Mouse (Mus musculus): ENCODE results near the gene Hspa2. TPM values are rescaled to one million over a fixed set of nuclear protein-coding genes. Genes with fewer than 3 reads are reported as not detected.

Hspa2 gene
- 1.9 and 7.3 TPM in 2 replicates for total RNA-seq (2014; fragmentation: Nextera tagmentation)
- total RNA-seq (2017): 18.9 and 19.4 TPM in 2 replicates

GRCm38 (mm10) chr12:76403886-76404537 is at the start of gene Hspa2:
TSS of gene Hspa2 (plus strand) at chr12:76404176.
- ATAC-seq (replicated peaks; ENCODE audit: poor library complexity, severe bottlenecking): peak; percentile 86

- ATAC-seq (replicated peaks; ENCODE audit: poor library complexity, severe bottlenecking): no peak
Observed at GRCm38 (mm10) chr12:76360868-76361267, 43.1 kb upstream of the Hspa2 start.

- ATAC-seq (replicated peaks; ENCODE audit: poor library complexity, severe bottlenecking): peak; percentile 74
Observed at GRCm38 (mm10) chr12:76361405-76362302, 42.3 kb upstream of the Hspa2 start.

GRCm38 (mm10) chr12:76362303-76362676 is 41.7 kb upstream of the Hspa2 start:
- ATAC-seq (replicated peaks; ENCODE audit: poor library complexity, severe bottlenecking): peak; percentile 57

- ATAC-seq (replicated peaks; ENCODE audit: poor library complexity, severe bottlenecking): no peak
Observed at GRCm38 (mm10) chr12:76366276-76366675, 37.7 kb upstream of the Hspa2 start.

- no peak for ATAC-seq (replicated peaks; ENCODE audit: poor library complexity, severe bottlenecking)
Observed at GRCm38 (mm10) chr12:76367096-76367995, 36.6 kb upstream of the Hspa2 start.

- ATAC-seq (replicated peaks; ENCODE audit: poor library complexity, severe bottlenecking): no peak
Observed at GRCm38 (mm10) chr12:76368201-76368789, 35.7 kb upstream of the Hspa2 start.

- no peak for ATAC-seq (replicated peaks; ENCODE audit: poor library complexity, severe bottlenecking)
Observed at GRCm38 (mm10) chr12:76368790-76369205, 35.2 kb upstream of the Hspa2 start.

GRCm38 (mm10) chr12:76369206-76369977 is 34.6 kb upstream of the Hspa2 start, which contains the start of gene Zbtb25:
TSS of gene Zbtb25 (minus strand) at chr12:76369602.
- ATAC-seq (replicated peaks; ENCODE audit: poor library complexity, severe bottlenecking): peak; percentile 41

- ATAC-seq (replicated peaks; ENCODE audit: poor library complexity, severe bottlenecking): peak; percentile 49
Observed at GRCm38 (mm10) chr12:76369978-76370830, 33.8 kb upstream of the Hspa2 start, which contains the start of gene Zbtb1. TSS of gene Zbtb1 (plus strand) at chr12:76370266.

- ATAC-seq (replicated peaks; ENCODE audit: poor library complexity, severe bottlenecking): peak; percentile 31
Observed at GRCm38 (mm10) chr12:76370831-76371571, 33.0 kb upstream of the Hspa2 start.

- no peak for ATAC-seq (replicated peaks; ENCODE audit: poor library complexity, severe bottlenecking)
Observed at GRCm38 (mm10) chr12:76372046-76372445, 31.9 kb upstream of the Hspa2 start.

GRCm38 (mm10) chr12:76372881-76373818 is 30.8 kb upstream of the Hspa2 start:
- no peak for ATAC-seq (replicated peaks; ENCODE audit: poor library complexity, severe bottlenecking)

GRCm38 (mm10) chr12:76373991-76374390 is 30.0 kb upstream of the Hspa2 start:
- ATAC-seq (replicated peaks; ENCODE audit: poor library complexity, severe bottlenecking): no peak

- no peak for ATAC-seq (replicated peaks; ENCODE audit: poor library complexity, severe bottlenecking)
Observed at GRCm38 (mm10) chr12:76374911-76375310, 29.1 kb upstream of the Hspa2 start.

GRCm38 (mm10) chr12:76375506-76375905 is 28.5 kb upstream of the Hspa2 start:
- no peak for ATAC-seq (replicated peaks; ENCODE audit: poor library complexity, severe bottlenecking)
